Mouse (Mus musculus): ENCODE data around the gene Slc31a1.

DNA sequence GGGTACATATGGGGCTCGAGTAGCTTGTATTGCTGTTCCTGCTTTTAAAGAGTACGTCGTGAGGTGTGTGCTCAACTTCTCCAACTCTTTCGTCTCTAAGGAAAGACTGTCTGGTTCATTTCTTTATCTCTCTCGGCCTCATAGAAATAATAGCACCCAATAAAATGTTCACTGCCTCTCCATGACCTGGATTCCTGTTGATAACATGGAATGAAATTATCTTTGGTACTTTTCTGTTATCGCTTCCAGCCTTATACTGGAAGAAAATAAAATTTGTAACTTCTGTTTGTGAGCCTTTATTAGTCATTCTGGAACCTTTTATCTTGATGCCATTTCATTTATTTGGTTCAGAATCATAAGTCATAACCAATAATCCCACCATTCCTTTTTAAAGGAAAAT lies 22.7 kb downstream of the Slc31a1 start:
- TF ChIP-seq POLR2A (IDR thresholded peaks at IDR 0.05; ENCODE audit: extremely low read depth, insufficient read depth, low read length): no peak
- no peak for TF ChIP-seq CTCF (IDR thresholded peaks at IDR 0.05; ENCODE audit: low read depth, low read length)
